Mouse (Mus musculus) embryonic facial prominence, embryonic 14.5 days (tissue): ENCODE data around the gene Map1lc3a. TPM values are rescaled to one million over a fixed set of nuclear protein-coding genes. Genes with fewer than 3 reads are reported as not detected.
A peak's percentile ranks its signal among the peaks of the same experiment; 100 is the strongest.

Experiments used
- ATAC-seq: fragments of 200-750 bp; cut with Nextera tagmentation; 2 replicates; pipeline ENCODE4 v1.8.0; 2017; ENCODE audit warnings: low read depth, moderate number of reproducible peaks, moderate TSS enrichment
- DNase-seq: peaks from one replicate; pipeline ENCODE4 v3.0.0-alpha.2; 2015; ENCODE audit warnings: low spot score
- H3K27ac ChIP-seq: fragments of 300-500 bp; sonication (generic); replicated peaks from 2 replicates; pipeline ENCODE4 v1.5.1; 2014; ENCODE audit warnings: low read depth, mild to moderate bottlenecking, low read length, moderate library complexity
- H3K27me3 ChIP-seq: fragments of 300-500 bp; sonication (generic); replicated peaks from 2 replicates; pipeline ENCODE4 v1.6.1; 2014; ENCODE audit warnings: low read length; ENCODE audit not compliant: control insufficient read depth, insufficient read depth
- H3K36me3 ChIP-seq: fragments of 300-500 bp; sonication (generic); 2 replicates; pipeline ENCODE4 v1.6.1; 2014; ENCODE audit warnings: low read length, mixed read lengths; ENCODE audit not compliant: control insufficient read depth, insufficient read depth
- H3K4me1 ChIP-seq: fragments of 300-500 bp; sonication (generic); 2 replicates; pipeline ENCODE4 v1.6.1; 2014; ENCODE audit warnings: antibody characterized with exemption, low read length; ENCODE audit not compliant: control insufficient read depth, insufficient read depth
- H3K4me2 ChIP-seq: fragments of 300-500 bp; sonication (generic); 2 replicates; pipeline ENCODE4 v1.6.1; 2014; ENCODE audit warnings: low read depth, mild to moderate bottlenecking, low read length, moderate library complexity, mixed read lengths
- H3K4me3 ChIP-seq: fragments of 300-500 bp; sonication (generic); 2 replicates; pipeline ENCODE4 v1.5.1; 2014; ENCODE audit warnings: low read depth, mild to moderate bottlenecking, low read length
- H3K9ac ChIP-seq: fragments of 300-500 bp; sonication (generic); 2 replicates; pipeline ENCODE4 v1.6.1; 2014; ENCODE audit warnings: low read depth, mild to moderate bottlenecking, low read length, moderate library complexity, mixed read lengths
- H3K9me3 ChIP-seq: fragments of 300-500 bp; sonication (generic); 2 replicates; pipeline ENCODE4 v1.6.1; 2016; ENCODE audit warnings: low read length; ENCODE audit not compliant: control insufficient read depth
- WGBS: fragments of 180-500 bp; shearing (Covaris S2); extraction: QIAGEN DNeasy Blood & Tissue Kit; methylation state at CpG from one replicate; pipeline ENCODE4 v1.1.7; 2014; 5-methylcytosine and 5-hydroxymethylcytosine counted together
- polyA plus RNA-seq: library from polyadenylated mRNA; unstranded; fragments of >200 nt; fragmentation: Nextera tagmentation; extraction: Ambion mirVana; gene quantifications from 2 replicates; pipeline ENCODE4 v1.2.1, GENCODE M21; 2014

Gene Map1lc3a
- polyA plus RNA-seq, 1 experiment from 2014 or later: 241 TPM

DNA sequence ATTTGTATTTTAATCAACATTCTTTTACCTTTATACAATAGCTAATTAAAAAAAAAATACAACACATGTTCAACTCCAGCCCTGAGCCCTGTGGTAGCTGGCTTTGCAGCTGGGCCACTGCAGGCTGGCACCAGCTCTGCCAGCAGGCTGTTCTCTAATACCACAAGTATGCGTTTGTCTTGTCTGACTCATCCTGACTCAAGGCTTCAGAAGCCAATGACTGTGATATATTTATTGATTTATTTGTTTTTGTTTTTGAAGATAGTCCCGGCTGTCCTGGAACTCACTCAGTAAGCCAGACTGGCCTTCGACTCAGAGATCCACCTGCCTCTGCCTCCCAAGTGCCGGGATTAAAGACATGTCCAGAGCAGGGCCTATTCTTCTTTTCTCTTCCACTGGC lies 17.8 kb downstream of the Map1lc3a start:
- H3K9ac ChIP-seq: no peak overlapping the region
- H3K4me3 ChIP-seq: no peak overlapping the region
- DNase-seq: no peak
- no peak overlapping the region for H3K4me2 ChIP-seq
- H3K36me3 ChIP-seq: peaks cover 75% of the 10 kb centered on the region
- no peak for ATAC-seq
- WGBS: 92% methylated on average over 4 of the region's 4 CpGs
- no peaks in the 10 kb centered on the region for H3K27me3 ChIP-seq
- no peaks in the 10 kb centered on the region for H3K9me3 ChIP-seq
- H3K27ac ChIP-seq: no peak overlapping the region
- H3K4me1 ChIP-seq: no peaks in the 10 kb centered on the region

DNA sequence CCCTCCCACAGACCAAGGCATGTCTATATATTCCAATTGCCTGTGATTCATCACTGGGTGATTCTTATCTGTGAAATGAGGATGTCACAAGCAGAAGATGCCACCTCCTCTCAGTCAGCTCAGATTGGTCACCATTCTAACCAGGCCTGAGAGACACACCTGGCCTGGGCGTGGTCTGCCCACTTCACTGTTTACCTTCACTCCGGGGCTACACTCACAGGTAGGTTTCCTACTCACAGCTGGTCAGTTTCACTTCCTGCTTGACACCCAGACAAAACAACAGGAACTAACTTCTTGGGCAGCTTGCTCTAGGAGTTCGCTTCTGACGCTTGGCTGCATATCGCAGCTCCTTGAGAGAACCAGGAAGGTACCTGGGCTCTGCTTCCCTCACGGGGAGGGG lies 19.4 kb downstream of the Map1lc3a start:
- Histone ChIP-seq H3K36me3 (peaks cover 71% of the 10 kb centered on the region), H3K9ac (no peak overlapping the region)

DNA sequence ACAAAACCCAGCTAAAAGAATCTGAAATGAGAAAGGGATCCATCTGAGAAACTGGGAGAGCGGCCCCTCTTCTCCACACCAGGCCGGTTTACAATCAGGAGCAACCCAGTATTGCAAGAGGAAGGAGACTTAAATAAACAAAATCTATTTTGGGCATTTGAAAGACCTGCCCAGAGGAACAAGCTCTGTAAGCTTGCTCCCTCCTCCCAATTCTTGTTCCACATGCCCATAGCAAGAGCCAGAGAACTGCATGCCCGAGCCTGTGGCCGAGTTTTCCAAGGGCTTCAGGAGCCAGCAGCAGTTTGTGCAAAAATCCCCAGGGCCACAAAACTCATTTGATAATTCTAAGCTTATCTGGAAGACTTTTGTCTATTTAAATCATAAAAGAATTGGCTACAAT lies 23.5 kb downstream of the Map1lc3a start:
- Histone ChIP-seq H3K9me3 (no peaks in the 10 kb centered on the region), H3K27ac (0 out of 2 replicates have a peak overlapping the region, but pooled peaks have one; percentile 28), H3K4me1 (no peaks in the 10 kb centered on the region), H3K36me3 (peaks cover 52% of the 10 kb centered on the region), H3K9ac (no peak overlapping the region), H3K27me3 (no peaks in the 10 kb centered on the region), H3K4me2 (no peak overlapping the region), H3K4me3 (no peak overlapping the region)
- ATAC-seq (no peak), DNase-seq (peak; percentile 35)
- 79% methylated on average over 4 of the region's 4 CpGs for WGBS

More for the DNA sequence above, 19.4 kb downstream of the Map1lc3a start:
- no peak for ATAC-seq
- Histone ChIP-seq H3K27me3 (no peaks in the 10 kb centered on the region), H3K27ac (no peak overlapping the region), H3K4me1 (no peaks in the 10 kb centered on the region), H3K4me3 (no peak overlapping the region), H3K9me3 (no peaks in the 10 kb centered on the region), H3K4me2 (no peak overlapping the region)
- 95% methylated on average over 5 of the region's 6 CpGs for WGBS
- no peak for DNase-seq

DNA sequence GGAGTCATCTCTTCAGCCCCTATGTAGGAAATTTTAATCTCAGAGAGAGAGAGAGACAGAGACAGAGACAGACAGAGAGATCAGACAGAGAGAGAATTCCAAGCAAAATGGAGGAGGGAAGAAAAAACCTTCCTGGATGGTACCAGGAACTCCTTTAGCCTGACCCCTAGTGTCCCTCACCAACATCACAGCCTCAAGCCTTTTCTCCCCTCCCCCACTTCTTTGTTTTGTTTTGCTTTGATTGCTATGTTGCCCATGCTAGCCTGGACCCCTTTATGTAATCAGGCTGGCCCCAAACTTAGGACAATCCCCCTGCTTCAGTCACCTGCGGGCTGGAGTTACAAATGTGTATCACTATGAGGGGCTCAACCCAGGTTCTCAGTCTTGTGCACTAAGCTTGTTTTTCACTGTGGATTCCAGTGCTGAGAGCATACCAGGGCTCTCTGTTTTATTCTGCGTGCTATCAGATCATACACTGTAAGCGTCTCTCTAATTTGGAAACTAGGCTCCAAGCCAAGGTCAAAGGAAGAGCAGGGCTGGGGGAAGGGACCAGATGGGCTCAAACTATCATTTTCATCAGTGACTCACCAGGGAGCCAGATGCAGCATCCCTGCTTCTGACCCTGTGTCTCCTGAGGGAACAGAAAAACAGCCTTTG lies 33.0 kb downstream of the Map1lc3a start:
- Histone ChIP-seq H3K9me3 (no peaks in the 10 kb centered on the region), H3K4me1 (0 out of 2 replicates have a peak, but pooled peaks cover 4% of the 10 kb centered on the region), H3K4me2 (no peak overlapping the region), H3K36me3 (peaks cover 26% of the 10 kb centered on the region), H3K27ac (peak overlapping the region; percentile 67), H3K4me3 (no peak overlapping the region), H3K9ac (peak overlapping the region; percentile 0; the same call in 1 of the 2 replicates), H3K27me3 (no peaks in the 10 kb centered on the region)
- ATAC-seq: peak; percentile 67
- peak; percentile 72 for DNase-seq
- 25% methylated on average over 3 of the region's 3 CpGs for WGBS

DNA sequence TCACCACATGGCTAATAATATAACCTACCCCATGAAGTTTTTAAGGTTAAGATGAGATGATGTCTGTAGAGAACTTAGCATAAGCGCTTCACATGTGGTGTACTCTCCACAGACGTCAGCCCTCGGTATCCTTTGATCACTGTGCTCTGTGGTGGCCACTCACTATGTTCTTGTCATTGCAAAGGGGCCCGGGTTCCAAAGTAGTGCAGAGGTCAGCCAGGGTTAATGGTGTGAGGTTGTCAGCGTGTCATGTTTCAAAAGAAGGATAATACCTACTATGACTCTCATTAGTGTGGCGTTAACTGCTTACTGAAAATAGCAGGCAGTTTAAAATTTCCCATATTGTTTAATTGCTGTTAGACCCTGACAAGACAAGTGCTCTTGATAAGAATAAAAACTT lies 37.6 kb downstream of the Map1lc3a start:
- Histone ChIP-seq H3K36me3 (peaks cover 23% of the 10 kb centered on the region; the same call in 1 of the 2 replicates), H3K27me3 (no peaks in the 10 kb centered on the region), H3K4me2 (no peak overlapping the region), H3K9me3 (no peaks in the 10 kb centered on the region), H3K4me3 (no peak overlapping the region), H3K4me1 (0 out of 2 replicates have a peak, but pooled peaks cover 4% of the 10 kb centered on the region), H3K27ac (no peak overlapping the region), H3K9ac (no peak overlapping the region)
- ATAC-seq: no peak
- DNase-seq: no peak
- WGBS: 41% methylated on average over 6 of the region's 6 CpGs

DNA sequence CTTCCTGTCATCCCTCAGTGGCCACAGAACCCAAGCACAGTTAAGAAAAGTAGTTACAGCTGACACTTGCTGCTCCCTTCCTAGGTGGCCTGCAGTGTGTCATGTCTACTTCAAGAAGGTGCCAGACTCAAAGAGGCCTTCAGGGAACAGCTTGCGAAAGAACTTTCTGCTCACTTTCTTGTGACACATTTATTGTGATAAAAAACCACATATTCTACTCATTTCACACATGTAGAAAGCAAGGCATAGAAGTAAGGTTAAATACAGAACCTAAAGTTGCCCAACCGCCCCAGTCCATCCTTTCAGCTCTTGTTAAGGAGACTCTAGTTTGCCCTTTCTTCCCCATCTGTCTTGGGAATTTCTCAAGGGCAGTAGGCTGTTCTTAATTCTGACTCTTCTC lies 42.5 kb downstream of the Map1lc3a start:
- Histone ChIP-seq H3K9ac (no peak overlapping the region), H3K27me3 (no peaks in the 10 kb centered on the region), H3K4me2 (no peak overlapping the region), H3K9me3 (no peaks in the 10 kb centered on the region), H3K4me1 (no peaks in the 10 kb centered on the region), H3K4me3 (no peak overlapping the region), H3K36me3 (peaks cover 20% of the 10 kb centered on the region; the same call in 1 of the 2 replicates), H3K27ac (no peak overlapping the region)
- DNase-seq (no peak), ATAC-seq (no peak)
- WGBS: 95% methylated on average over 2 of the region's 2 CpGs

DNA sequence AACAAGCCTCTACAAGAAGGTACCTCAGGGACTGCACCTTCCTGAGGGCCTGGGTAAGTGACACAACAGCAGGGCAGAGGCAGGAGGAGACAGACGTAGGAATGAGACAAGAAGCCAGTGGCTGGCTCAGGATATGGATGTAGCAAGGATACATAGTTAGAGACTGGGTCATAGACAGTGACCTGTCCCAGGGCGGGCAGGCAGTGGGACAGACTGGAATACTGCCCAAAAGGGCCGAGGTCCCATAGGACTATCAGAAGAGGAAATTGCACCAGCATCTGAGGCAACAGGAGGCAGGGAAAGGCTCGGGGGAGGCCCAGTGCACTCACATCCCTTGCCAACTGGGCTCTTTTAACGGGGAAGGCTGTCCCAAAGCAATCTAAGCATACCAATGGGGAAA lies 44.5 kb downstream of the Map1lc3a start:
- WGBS: 75% methylated on average over 5 of the region's 5 CpGs
- peaks cover 18% of the 10 kb centered on the region; the same call in 1 of the 2 replicates for H3K36me3 ChIP-seq
- ATAC-seq (no peak), DNase-seq (no peak)
- H3K9me3 ChIP-seq: no peaks in the 10 kb centered on the region
- H3K27ac ChIP-seq: no peak overlapping the region
- H3K4me2 ChIP-seq: no peak overlapping the region
- H3K27me3 ChIP-seq: no peaks in the 10 kb centered on the region
- H3K4me3 ChIP-seq: no peak overlapping the region
- no peak overlapping the region for H3K9ac ChIP-seq
- H3K4me1 ChIP-seq: no peaks in the 10 kb centered on the region

DNA sequence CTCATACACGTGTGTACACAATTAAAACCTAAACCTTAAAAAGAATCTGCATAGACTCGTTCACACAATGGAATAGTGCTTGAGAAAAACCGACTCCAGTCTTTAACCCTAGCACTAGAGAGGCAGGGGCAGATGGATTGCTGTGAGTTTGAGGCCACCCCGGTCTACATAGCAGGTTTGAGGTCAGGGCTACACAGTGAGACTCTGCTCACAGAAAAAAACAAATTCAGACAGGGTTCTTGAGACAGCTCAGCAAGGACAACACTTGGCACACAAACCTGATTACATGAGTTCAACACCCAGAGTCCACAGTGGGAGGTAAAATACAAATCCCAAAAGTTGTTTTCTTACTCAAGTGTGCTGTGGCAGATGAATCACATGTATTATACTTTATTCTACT lies 49.9 kb downstream of the Map1lc3a start:
- no peak overlapping the region for H3K4me2 ChIP-seq
- no peaks in the 10 kb centered on the region for H3K4me1 ChIP-seq
- ATAC-seq (no peak), DNase-seq (no peak)
- 92% methylated on average over 4 of the region's 4 CpGs for WGBS
- no peak overlapping the region for H3K4me3 ChIP-seq
- no peak overlapping the region for H3K27ac ChIP-seq
- no peak overlapping the region for H3K9ac ChIP-seq
- no peaks in the 10 kb centered on the region for H3K27me3 ChIP-seq
- peaks cover 36% of the 10 kb centered on the region for H3K36me3 ChIP-seq
- no peaks in the 10 kb centered on the region for H3K9me3 ChIP-seq
